Mouse (Mus musculus): ENCODE measurements at regions not wholly inside any gene's neighbourhood (a gene's known extent, or its start where the extent isn't known, plus 50 kb on each side); places are given as distances from the start of the nearest gene placed in this dataset.

GRCm38 (mm10) chr7:70788902-70789796 is 422.6 kb upstream of the Nr2f2 start:
- no peak overlapping the region for H3K9ac ChIP-seq
- 0 out of 2 replicates have a peak overlapping the region, but pooled peaks have one; percentile 2 for H3K4me3 ChIP-seq (replicated peaks)
- H3K27ac ChIP-seq: no peak overlapping the region
- WGBS: 1% methylated on average over 21 of the region's 21 CpGs
- no peaks in the 10 kb centered on the region for H3K36me3 ChIP-seq (replicated peaks)
- H3K4me1 ChIP-seq: peaks cover 12% of the 10 kb centered on the region
- H3K4me2 ChIP-seq: peak overlapping the region; percentile 38
- no peaks in the 10 kb centered on the region for H3K9me3 ChIP-seq
- peak; percentile 65 for ATAC-seq (ENCODE audit: low FRiP score)
- H3K27me3 ChIP-seq: peaks cover 71% of the 10 kb centered on the region

DNA sequence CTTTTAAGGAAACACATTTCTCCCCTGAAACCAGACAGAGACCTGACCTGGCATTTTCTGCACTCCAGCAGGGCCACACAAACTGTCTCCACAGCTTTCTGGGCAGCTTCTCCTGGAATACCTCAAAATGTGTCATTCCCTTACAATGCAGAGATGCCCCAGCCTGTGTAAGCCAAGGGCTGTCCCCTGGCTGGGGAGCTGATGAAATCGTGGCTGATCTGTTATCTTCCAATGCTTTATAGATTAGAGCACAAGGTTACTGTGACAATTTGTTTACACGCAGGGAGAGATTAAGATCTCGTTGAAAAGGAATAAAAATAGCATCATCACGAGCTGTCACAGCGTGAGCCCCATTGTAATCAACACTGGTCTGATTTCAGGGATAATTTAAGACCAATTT is 421.4 kb upstream of the Nr2f2 start:
- WGBS: 10% methylated on average over 5 of the region's 5 CpGs
- no peak overlapping the region for H3K4me2 ChIP-seq
- H3K27ac ChIP-seq: no peak overlapping the region
- H3K9ac ChIP-seq: no peak overlapping the region
- no peak for ATAC-seq (ENCODE audit: low FRiP score)
- H3K9me3 ChIP-seq: no peaks in the 10 kb centered on the region
- no peaks in the 10 kb centered on the region for H3K36me3 ChIP-seq (replicated peaks)
- peaks cover 12% of the 10 kb centered on the region for H3K4me1 ChIP-seq
- H3K27me3 ChIP-seq: peaks cover 64% of the 10 kb centered on the region
- no peak overlapping the region for H3K4me3 ChIP-seq (replicated peaks)

GRCm38 (mm10) chr7:70780742-70781332 is 414.3 kb upstream of the Nr2f2 start:
- Histone ChIP-seq H3K9me3 (no peaks in the 10 kb centered on the region), H3K27me3 (peaks cover 32% of the 10 kb centered on the region), H3K4me1 (no peaks in the 10 kb centered on the region; the same call in 1 of the 2 replicates), H3K4me2 (no peak overlapping the region), H3K36me3 (replicated peaks) (no peaks in the 10 kb centered on the region), H3K9ac (no peak overlapping the region), H3K4me3 (replicated peaks) (no peak overlapping the region), H3K27ac (no peak overlapping the region)
- ATAC-seq (ENCODE audit: low FRiP score): no peak
- WGBS: 78% methylated on average over 2 of the region's 2 CpGs

GRCm38 (mm10) chr7:70777763-70778162 is 411.2 kb upstream of the Nr2f2 start:
- Histone ChIP-seq H3K4me3 (replicated peaks) (no peak overlapping the region), H3K4me2 (no peak overlapping the region), H3K9me3 (no peaks in the 10 kb centered on the region), H3K27me3 (peaks cover 16% of the 10 kb centered on the region), H3K9ac (no peak overlapping the region), H3K27ac (no peak overlapping the region), H3K4me1 (no peaks in the 10 kb centered on the region; the same call in 1 of the 2 replicates), H3K36me3 (replicated peaks) (no peaks in the 10 kb centered on the region)
- WGBS: 24% methylated on average over 4 of the region's 4 CpGs
- ATAC-seq (ENCODE audit: low FRiP score): peak; percentile 41; the same call in 1 of the 2 replicates

DNA sequence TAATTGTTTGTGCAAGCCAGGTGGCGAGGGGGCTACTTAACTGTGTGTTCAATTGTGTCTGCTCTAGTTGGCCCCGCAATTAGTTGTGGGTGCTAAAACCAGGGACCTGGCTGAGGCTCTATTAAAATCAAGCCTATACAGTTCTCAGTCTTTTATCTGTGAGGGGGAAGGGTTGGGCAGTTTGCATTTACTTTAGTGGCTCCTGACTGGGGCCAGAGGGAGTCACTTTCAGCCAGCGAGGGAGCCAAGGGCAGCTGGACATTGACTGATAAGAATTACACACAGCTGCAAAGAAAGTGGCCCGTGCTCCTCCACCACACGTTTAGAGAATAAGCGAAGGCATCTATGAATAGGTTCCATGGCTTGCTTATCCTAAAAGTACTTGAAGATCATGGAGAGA is 403.1 kb upstream of the Nr2f2 start:
- Histone ChIP-seq H3K4me2 (no peak overlapping the region), H3K36me3 (replicated peaks) (no peaks in the 10 kb centered on the region), H3K4me3 (replicated peaks) (no peak overlapping the region), H3K9ac (no peak overlapping the region), H3K9me3 (no peaks in the 10 kb centered on the region), H3K4me1 (no peaks in the 10 kb centered on the region), H3K27me3 (no peaks in the 10 kb centered on the region), H3K27ac (no peak overlapping the region)
- no peak for ATAC-seq (ENCODE audit: low FRiP score)
- 73% methylated on average over 6 of the region's 6 CpGs for WGBS

GRCm38 (mm10) chr7:70767697-70768096 is 401.2 kb upstream of the Nr2f2 start:
- Histone ChIP-seq H3K27ac (no peak overlapping the region), H3K9me3 (no peaks in the 10 kb centered on the region), H3K27me3 (no peaks in the 10 kb centered on the region), H3K4me2 (no peak overlapping the region), H3K4me1 (no peaks in the 10 kb centered on the region), H3K4me3 (replicated peaks) (no peak overlapping the region), H3K9ac (no peak overlapping the region), H3K36me3 (replicated peaks) (no peaks in the 10 kb centered on the region)
- ATAC-seq (ENCODE audit: low FRiP score): no peak
- 71% methylated on average over 5 of the region's 5 CpGs for WGBS

DNA sequence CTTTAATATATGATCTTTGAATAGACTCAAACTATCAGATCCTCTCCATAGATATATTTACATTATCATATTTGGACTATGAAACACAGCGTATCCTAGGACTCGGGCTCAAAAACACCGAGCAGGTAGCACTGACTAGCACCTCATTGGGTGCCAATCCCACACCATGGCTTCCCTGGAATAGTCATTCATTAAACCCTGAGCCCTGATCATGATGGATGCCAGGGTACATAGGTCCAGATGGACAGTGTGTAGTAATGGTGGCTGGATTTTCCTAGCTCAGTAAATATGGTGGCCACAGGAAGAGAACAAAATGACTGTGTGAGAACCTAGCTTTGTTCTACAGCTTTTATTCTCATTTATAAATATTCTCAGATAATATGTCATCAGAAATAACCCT is 390.1 kb upstream of the Nr2f2 start:
- H3K9me3 ChIP-seq: no peaks in the 10 kb centered on the region
- H3K36me3 ChIP-seq (replicated peaks): no peaks in the 10 kb centered on the region
- no peak overlapping the region for H3K27ac ChIP-seq
- no peak overlapping the region for H3K4me2 ChIP-seq
- peaks cover 5% of the 10 kb centered on the region; the same call in 1 of the 2 replicates for H3K4me1 ChIP-seq
- H3K9ac ChIP-seq: no peak overlapping the region
- no peaks in the 10 kb centered on the region for H3K27me3 ChIP-seq
- H3K4me3 ChIP-seq (replicated peaks): no peak overlapping the region
- ATAC-seq (ENCODE audit: low FRiP score): no peak
- 94% methylated on average over 3 of the region's 3 CpGs for whole genome bisulfite sequencing

DNA sequence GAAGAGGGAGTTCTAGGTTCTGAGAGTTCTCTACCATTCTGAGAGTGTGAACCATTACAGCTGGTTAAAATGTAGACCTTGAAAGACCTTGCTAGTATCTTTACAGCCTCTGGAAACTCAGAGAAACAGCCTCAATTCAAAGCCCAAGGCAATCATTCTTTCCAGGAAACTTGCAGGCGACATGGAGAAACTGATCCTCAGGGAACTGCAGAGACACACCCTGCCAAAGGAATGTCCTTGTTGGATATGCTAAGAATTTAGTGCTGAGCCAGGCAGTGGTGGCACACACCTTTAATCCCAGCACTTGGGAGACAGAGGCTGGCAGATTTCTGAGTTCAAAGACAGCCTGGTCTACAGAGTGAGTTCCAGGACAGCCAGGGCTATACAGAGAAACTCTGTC is 388.3 kb upstream of the Nr2f2 start:
- no peak overlapping the region for H3K4me2 ChIP-seq
- H3K9ac ChIP-seq: no peak overlapping the region
- 84% methylated on average over 1 of the region's 1 CpGs for WGBS
- ATAC-seq (ENCODE audit: low FRiP score): no peak
- H3K36me3 ChIP-seq (replicated peaks): no peaks in the 10 kb centered on the region
- H3K27ac ChIP-seq: no peak overlapping the region
- no peak overlapping the region for H3K4me3 ChIP-seq (replicated peaks)
- no peaks in the 10 kb centered on the region for H3K9me3 ChIP-seq
- peaks cover 5% of the 10 kb centered on the region; the same call in 1 of the 2 replicates for H3K4me1 ChIP-seq
- H3K27me3 ChIP-seq: no peaks in the 10 kb centered on the region

DNA sequence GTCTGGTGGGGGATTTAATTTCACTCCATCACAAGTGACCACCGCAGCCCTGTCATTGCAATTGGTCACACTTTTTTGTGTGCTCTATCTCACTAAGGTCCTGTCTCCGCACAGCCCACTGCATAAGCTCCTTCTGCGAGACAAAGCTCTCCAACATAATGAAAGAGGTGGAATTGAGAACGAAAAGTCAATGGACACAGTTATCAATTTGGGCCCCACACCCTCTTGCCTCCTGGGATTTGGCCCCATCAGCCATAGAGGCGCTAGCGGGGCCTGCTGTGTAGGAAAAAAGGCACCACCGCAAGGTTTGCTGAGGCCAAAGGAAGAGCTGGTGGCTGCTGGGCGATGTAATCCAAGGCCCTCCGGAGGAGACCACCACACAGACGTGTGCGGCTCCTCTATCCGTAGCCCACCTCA is 386.3 kb upstream of the Nr2f2 start:
- 74% methylated on average over 12 of the region's 12 CpGs for WGBS
- Histone ChIP-seq H3K9ac (no peak overlapping the region), H3K27me3 (no peaks in the 10 kb centered on the region), H3K36me3 (replicated peaks) (no peaks in the 10 kb centered on the region), H3K27ac (no peak overlapping the region), H3K9me3 (no peaks in the 10 kb centered on the region), H3K4me3 (replicated peaks) (no peak overlapping the region), H3K4me1 (peaks cover 7% of the 10 kb centered on the region; the same call in 1 of the 2 replicates), H3K4me2 (no peak overlapping the region)
- no peak for ATAC-seq (ENCODE audit: low FRiP score)

DNA sequence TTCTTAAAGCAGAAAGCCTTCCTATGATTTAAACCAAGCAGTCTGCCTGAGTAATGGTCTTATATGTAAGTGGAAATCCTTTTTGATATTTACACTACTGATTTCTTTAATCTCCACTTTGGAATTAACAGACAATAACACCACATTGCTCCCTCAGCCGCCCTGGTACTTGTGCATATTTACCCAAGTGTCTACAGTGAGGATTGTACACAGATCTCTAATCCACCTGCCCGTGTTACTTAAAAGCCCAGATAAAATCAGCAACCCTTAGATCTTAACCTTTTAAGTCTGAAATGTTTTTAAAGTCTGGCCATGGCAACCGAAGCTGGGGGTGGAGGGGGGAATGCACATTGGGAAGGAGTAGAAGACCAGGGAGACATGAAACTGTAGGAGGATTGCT is 382.3 kb upstream of the Nr2f2 start:
- Histone ChIP-seq H3K27me3 (no peaks in the 10 kb centered on the region), H3K4me3 (replicated peaks) (no peak overlapping the region), H3K9ac (no peak overlapping the region), H3K36me3 (replicated peaks) (no peaks in the 10 kb centered on the region), H3K4me2 (no peak overlapping the region), H3K27ac (no peak overlapping the region), H3K9me3 (no peaks in the 10 kb centered on the region), H3K4me1 (peaks cover 7% of the 10 kb centered on the region; the same call in 1 of the 2 replicates)
- no peak for ATAC-seq (ENCODE audit: low FRiP score)
- 64% methylated on average over 3 of the region's 3 CpGs for WGBS

GRCm38 (mm10) chr7:70748345-70748744 is 381.8 kb upstream of the Nr2f2 start:
- H3K9ac ChIP-seq: no peak overlapping the region
- H3K4me3 ChIP-seq (replicated peaks): no peak overlapping the region
- no peaks in the 10 kb centered on the region for H3K36me3 ChIP-seq (replicated peaks)
- H3K27ac ChIP-seq: no peak overlapping the region
- peaks cover 7% of the 10 kb centered on the region; the same call in 1 of the 2 replicates for H3K4me1 ChIP-seq
- no peak overlapping the region for H3K4me2 ChIP-seq
- 84% methylated on average over 8 of the region's 8 CpGs for WGBS
- no peaks in the 10 kb centered on the region for H3K9me3 ChIP-seq
- no peaks in the 10 kb centered on the region for H3K27me3 ChIP-seq
- ATAC-seq (ENCODE audit: low FRiP score): no peak

DNA sequence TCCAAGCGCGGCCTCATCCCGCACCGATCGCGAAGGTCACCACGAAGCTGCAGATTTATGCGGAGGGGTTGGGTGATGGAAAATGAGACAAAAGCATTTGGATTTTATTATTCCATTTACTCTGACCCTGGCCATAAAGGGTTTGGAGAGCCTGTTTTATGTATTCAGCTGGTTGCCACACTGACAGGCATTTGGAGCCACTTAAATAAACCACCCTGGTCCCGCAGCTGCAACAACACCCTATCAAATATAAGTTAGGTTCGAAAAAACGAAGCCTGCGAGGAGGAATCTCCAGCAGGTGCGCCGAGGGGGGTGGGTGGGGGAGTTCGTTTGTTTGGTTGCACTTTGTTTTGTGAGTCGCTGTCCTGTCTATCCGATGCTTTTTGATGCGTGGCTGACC is 377.8 kb upstream of the Nr2f2 start:
- Histone ChIP-seq H3K4me1 (peaks cover 2% of the 10 kb centered on the region; the same call in 1 of the 2 replicates), H3K9ac (no peak overlapping the region), H3K27ac (no peak overlapping the region), H3K4me2 (no peak overlapping the region), H3K27me3 (no peaks in the 10 kb centered on the region), H3K36me3 (replicated peaks) (no peaks in the 10 kb centered on the region), H3K9me3 (no peaks in the 10 kb centered on the region), H3K4me3 (replicated peaks) (no peak overlapping the region)
- 73% methylated on average over 18 of the region's 18 CpGs for WGBS
- ATAC-seq (ENCODE audit: low FRiP score): no peak

Data from forebrain, embryonic 12.5 days (tissue).